Mouse (Mus musculus) CH12.LX (cell line): ENCODE measurements around the gene Baiap3.

ENCODE experiments used
- CHD1 ChIP-seq: IDR thresholded peaks from 2 replicates; pipeline ENCODE4 v1.6.1; 2012; ENCODE audit warnings: low read depth, low read length, improper control_type of control experiment, inconsistent platforms
- E2F4 ChIP-seq: IDR thresholded peaks from 2 replicates; pipeline ENCODE4 v1.6.1; 2011; ENCODE audit warnings: low read depth, low read length, improper control_type of control experiment; ENCODE audit not compliant: insufficient replicate concordance
- EP300 ChIP-seq: IDR thresholded peaks from 2 replicates; pipeline ENCODE4 v1.6.1; 2011; ENCODE audit warnings: low read length, improper control_type of control experiment
- ETS1 ChIP-seq: conservative IDR thresholded peaks from 2 replicates; pipeline ENCODE4 v1.6.1; 2012; ENCODE audit warnings: low read depth, mild to moderate bottlenecking, inconsistent platforms, low read length, improper control_type of control experiment, moderate library complexity
- GABPA ChIP-seq: IDR thresholded peaks from 2 replicates; pipeline ENCODE4 v1.6.1; 2012; ENCODE audit warnings: low read depth, low read length, improper control_type of control experiment, inconsistent platforms; ENCODE audit not compliant: insufficient replicate concordance
- MAX ChIP-seq: IDR thresholded peaks from 2 replicates; pipeline ENCODE4 v1.6.1; 2011; ENCODE audit warnings: low read length, improper control_type of control experiment
- RAD21 ChIP-seq: IDR thresholded peaks from 2 replicates; pipeline ENCODE4 v1.6.1; 2011; ENCODE audit warnings: low read depth, mild to moderate bottlenecking, low read length, improper control_type of control experiment, moderate library complexity
- TCF12 ChIP-seq: IDR thresholded peaks from 2 replicates; pipeline ENCODE4 v1.6.1; 2014; ENCODE audit warnings: low read depth, mild to moderate bottlenecking, inconsistent platforms, low read length, improper control_type of control experiment
- USF1 ChIP-seq: IDR thresholded peaks from 2 replicates; pipeline ENCODE4 v1.6.1; 2014; ENCODE audit warnings: low read depth, mild to moderate bottlenecking, inconsistent platforms, low read length, improper control_type of control experiment

DNA sequence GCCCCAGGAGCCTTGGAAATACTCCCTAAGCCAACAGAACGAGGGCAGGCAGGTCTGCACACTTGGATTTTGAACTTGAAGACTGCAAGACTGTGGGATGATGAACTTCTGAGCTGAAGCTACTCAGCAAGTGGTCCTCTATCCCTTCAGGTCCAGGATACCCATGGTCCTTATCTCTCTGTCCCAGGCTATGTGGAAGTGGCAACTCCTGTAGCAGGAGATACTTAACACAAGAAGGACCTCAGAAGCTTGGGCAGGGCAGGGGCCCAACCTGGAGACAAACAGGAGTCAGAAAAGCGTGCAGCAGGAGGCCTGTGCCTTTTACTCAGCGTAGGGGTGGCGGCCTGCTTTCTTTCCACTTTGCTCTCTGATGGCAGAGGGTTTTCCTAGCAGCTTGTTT is 30.5 kb downstream of the Baiap3 start:
- TF ChIP-seq CHD1 (no peak), GABPA (no peak), EP300 (no peak), ETS1 (no peak), USF1 (no peak), TCF12 (no peak), MAX (no peak), RAD21 (no peak), E2F4 (no peak)
